Mouse (Mus musculus): ENCODE measurements at regions not wholly inside any gene's neighbourhood (a gene's known extent, or its start where the extent isn't known, plus 50 kb on each side); places are given as distances from the start of the nearest gene placed in this dataset.
"Not testable (repeated sequence)": the region's sequence is repeated elsewhere in the genome, so short reads cannot be mapped to it uniquely, and the experiment has no call there.

DNA sequence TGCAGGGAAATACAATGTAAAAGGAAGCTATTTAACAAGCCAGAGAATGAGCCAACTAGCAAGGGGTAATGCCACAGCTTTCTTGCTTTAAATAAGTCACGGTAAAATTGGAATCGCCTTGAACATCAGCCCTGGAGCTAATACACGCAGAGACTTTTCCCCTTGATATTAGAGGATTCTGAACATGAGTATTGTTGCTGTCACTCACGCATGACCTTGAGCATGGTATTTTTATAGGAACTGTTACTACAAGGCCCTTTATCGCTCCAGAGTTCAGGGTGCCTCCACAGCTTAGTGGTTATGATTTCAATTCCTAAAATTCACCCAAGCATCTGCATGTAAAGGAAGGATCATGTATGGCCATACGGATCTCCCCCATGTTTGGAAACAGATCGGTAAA is 161.7 kb downstream of the Vegfc start:
- WGBS = 89% methylated on average over 7 of the region's 7 CpGs
- not testable (repeated sequence) for H3K36me3 ChIP-seq; ATAC-seq (replicated peaks; ENCODE audit: insufficient number of reproducible peaks, insufficient read depth, low FRiP score, low read depth); H3K9ac ChIP-seq; H3K27me3 ChIP-seq; H3K4me2 ChIP-seq; H3K4me3 ChIP-seq; H3K27ac ChIP-seq; H3K4me1 ChIP-seq (replicated peaks); H3K9me3 ChIP-seq (replicated peaks)

DNA sequence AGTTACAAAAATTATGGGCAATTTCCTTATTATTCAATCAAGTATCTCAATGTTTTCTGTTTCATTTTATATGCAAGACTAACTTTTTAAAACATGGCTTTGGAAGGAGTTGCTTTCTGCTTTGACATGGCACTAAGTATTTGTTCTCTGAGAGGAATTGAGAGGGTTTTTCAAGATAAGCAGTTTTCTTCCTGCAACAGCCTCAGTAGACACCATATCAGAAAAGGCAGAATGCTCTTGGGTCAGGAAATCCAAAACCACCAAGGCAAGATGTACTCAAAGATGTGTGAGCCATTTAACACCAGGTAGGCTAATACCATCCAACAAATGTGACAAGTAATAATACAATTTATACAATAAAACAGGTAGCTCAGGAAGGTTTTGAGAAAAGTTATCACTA is 178.0 kb downstream of the Vegfc start:
- Histone ChIP-seq H3K9me3 (replicated peaks) (no peaks in the 10 kb centered on the region), H3K4me1 (replicated peaks) (no peaks in the 10 kb centered on the region), H3K4me3 (no peak overlapping the region), H3K4me2 (no peak overlapping the region), H3K9ac (no peak overlapping the region), H3K27ac (no peak overlapping the region), H3K36me3 (no peaks in the 10 kb centered on the region), H3K27me3 (no peaks in the 10 kb centered on the region)
- ATAC-seq (replicated peaks; ENCODE audit: insufficient number of reproducible peaks, insufficient read depth, low FRiP score, low read depth) = no peak

DNA sequence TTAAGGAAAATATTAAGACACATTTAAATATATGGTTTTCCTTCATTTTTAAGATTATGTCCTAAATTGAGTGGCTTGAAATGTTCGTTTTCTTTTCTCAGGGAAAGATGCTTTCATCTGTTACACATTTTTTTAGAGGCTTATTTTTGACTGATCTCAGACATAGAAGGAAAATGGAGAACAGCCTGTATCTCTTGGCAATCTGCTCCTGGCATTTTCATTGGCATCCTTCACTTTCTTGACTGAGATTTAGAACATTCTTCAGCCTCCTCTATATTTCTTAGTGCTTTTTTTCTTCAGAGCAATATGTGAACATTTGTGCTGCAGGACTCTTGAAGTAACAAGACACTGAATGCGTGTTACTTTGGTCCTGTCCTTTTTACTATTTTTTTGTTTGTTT is 192.7 kb downstream of the Vegfc start:
- Histone ChIP-seq H3K27me3 (no peaks in the 10 kb centered on the region), H3K4me1 (replicated peaks) (no peaks in the 10 kb centered on the region)
- 74% methylated on average over 2 of the region's 2 CpGs for WGBS

DNA sequence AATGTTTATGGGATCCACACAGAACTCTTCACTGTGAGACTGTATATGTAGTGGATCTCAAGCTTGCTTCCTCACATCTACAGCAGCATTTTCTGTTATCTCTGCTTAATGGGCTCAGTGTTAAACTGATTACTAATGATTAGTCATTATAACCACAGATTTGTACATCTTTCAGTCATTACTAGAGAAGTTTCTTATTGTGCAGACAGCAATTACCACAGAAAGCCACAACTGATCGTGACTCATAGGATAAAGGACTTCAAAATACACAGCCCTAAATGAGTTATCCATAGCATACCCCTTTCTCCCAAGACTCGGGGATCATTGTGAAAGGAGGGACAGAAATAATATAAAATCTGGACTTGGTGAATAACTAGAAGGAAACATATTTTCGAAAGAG is 195.7 kb downstream of the Vegfc start:
- WGBS = 79% methylated on average over 3 of the region's 3 CpGs
- Histone ChIP-seq H3K27me3 (no peaks in the 10 kb centered on the region), H3K4me3 (no peak overlapping the region), H3K9ac (no peak overlapping the region), H3K9me3 (replicated peaks) (no peaks in the 10 kb centered on the region), H3K36me3 (no peaks in the 10 kb centered on the region), H3K4me2 (no peak overlapping the region), H3K4me1 (replicated peaks) (no peaks in the 10 kb centered on the region), H3K27ac (no peak overlapping the region)
- no peak for ATAC-seq (replicated peaks; ENCODE audit: insufficient number of reproducible peaks, insufficient read depth, low FRiP score, low read depth)

More for the DNA sequence above, 192.7 kb downstream of the Vegfc start:
- H3K36me3 ChIP-seq = no peaks in the 10 kb centered on the region
- no peaks in the 10 kb centered on the region for H3K9me3 ChIP-seq (replicated peaks)
- no peak overlapping the region for H3K27ac ChIP-seq
- no peak overlapping the region for H3K4me2 ChIP-seq
- ATAC-seq (replicated peaks; ENCODE audit: insufficient number of reproducible peaks, insufficient read depth, low FRiP score, low read depth) = no peak
- no peak overlapping the region for H3K9ac ChIP-seq
- H3K4me3 ChIP-seq = no peak overlapping the region

DNA sequence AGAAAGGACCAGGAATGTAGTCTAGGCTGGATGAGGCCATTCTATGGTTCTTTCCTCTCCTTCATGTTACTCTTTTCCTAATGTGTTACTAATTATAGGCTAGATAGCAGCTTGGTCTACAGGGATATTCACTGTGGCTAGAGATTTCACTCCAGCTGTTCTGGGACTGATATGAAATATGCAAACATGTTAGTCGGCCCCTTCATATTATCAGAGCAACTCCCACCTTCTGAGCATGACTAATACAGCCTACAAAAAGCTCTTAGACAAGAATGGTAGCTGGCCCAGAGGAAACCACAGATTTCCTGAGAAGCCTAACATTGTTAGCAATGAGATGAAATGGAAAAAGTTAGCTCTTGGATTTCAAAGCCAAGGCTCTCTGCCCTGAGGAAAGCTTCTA is 198.1 kb downstream of the Vegfc start:
- Histone ChIP-seq H3K9ac (no peak overlapping the region), H3K4me2 (no peak overlapping the region), H3K27me3 (no peaks in the 10 kb centered on the region), H3K4me3 (no peak overlapping the region), H3K4me1 (replicated peaks) (no peaks in the 10 kb centered on the region), H3K36me3 (no peaks in the 10 kb centered on the region), H3K9me3 (replicated peaks) (no peaks in the 10 kb centered on the region), H3K27ac (peak overlapping the region; percentile 24)
- ATAC-seq (replicated peaks; ENCODE audit: insufficient number of reproducible peaks, insufficient read depth, low FRiP score, low read depth) = 0 out of 2 replicates have a peak, but pooled peaks have one; percentile 62
- WGBS = 7% methylated on average over 1 of the region's 1 CpGs
